Mouse (Mus musculus): ENCODE measurements around the gene Npcd.

Npcd gene

DNA sequence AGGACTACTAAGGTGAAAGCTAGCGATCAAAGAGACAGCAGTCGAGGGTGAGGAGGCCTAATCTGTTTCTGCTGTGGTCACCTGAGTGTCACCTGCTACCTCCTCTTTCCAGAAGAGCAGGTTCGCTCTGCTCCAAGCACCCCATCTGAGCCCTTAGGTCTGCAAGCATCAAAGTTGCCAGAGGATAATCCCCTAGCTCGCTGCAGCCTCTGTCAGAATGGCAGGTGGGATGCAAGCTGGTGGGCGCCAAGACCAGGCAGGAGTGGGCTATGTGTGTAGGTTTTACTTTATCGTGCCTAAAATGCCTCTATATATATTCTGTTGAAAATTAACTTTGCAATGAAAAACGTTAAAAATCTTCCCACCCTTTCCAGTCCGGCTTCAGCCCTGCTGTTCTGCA is 28.8 kb downstream of the Npcd start:
- in situ Hi-C loops (cut with MboI, MseI): no loop called here

DNA sequence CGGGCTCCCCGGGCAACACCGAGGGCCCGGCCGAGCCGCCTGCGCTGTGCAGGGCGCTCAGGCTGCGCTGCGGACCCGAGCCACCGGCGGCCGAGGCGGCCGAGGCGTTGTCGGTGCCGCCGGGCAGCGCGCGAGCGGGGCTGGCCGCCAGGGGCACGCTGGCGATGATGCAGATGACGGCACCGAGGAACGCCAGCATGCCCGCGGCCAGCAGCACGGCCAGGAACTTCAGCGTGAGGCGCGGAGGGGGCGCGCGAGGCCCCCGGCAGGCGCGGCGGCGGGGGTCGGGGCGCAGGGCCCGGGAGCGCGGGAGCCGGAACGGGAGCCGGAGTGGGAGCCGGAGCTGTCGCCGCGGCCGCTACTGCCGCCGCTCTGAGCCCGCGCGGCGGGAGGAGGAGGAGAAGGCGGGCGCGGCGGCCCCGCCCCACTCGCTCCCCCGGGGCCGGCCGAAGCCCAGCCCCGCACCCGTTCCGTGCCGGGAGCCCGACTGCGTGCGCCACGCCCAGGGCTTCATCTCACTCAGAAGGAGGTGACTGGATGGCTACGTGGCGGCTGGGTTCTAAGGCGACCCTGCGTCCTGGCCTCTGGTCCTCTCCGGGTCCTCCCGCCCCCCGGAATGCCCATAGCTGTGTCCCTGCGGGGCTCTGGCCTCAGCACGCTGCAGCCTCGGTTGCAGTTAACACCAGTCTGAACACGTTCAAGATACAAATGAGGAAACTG is 29.5 kb downstream of the Npcd start, which contains the start of gene Nptxr:
Nptxr (minus strand) TSS at position 415 of the 720 bp plus-strand sequence.
- in situ Hi-C loops (cut with MboI, MseI): no loop called here

DNA sequence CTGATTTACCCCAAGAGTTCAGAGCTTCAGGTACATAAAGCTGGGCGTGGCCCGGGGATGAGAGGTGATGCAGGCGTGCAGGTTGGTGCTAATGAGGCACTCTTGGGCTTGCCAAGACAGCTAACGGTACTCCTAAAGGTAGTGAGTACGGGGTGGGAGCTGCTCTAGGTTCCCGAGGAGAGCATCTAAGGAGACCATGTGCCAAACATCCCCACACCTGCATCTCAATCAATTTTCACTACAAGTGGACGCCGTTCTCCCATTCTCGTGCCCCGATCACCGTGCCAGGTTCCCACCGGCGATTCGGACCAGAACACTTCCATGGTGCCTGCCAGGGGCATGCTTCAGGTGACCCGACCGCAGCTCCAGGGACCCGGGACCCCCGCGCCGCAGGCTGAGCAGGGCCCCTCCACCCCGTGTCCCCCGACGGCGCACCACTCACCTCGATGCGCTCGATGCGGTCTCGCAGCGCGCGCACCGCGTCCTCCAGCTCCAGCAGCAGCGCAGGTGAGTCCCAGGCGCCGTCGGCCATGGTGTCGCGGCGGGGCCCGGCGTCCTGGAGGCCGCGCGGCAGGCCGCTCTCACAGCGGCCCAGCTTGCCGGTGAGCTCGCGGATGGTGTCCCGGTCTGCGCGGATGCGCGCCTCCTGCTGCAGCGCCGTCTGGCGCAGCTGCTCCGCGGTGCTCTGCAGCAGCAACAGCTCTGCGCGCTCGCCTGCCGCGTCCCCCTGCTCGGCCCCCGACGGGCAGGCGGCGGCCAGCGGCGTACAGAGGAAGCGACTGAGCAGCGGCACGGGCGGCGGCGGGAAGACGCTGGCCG is 30.3 kb downstream of the Npcd start:
- in situ Hi-C loops (cut with MboI, MseI): no loop called here

DNA sequence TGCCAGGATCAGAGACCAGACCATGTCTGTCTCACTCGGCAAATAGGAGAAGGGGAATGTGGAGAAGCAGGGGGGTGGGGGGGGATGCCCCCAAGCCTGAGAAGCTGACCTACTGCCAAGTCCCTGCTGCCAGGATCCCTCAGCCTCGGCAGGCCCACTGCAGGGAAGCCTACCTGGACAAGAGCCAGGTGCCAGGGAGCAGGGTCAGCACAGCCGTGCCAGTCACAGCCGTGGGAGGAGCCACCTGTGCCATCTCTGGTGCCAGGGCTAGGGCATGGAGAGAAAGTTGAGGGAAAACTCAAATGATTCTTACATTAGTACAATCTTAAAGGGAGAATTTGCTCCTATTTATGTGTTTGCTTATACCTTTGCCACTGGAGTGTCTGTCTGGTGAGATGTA is 31.7 kb downstream of the Npcd start:
- in situ Hi-C loops (cut with MboI, MseI): no loop called here

DNA sequence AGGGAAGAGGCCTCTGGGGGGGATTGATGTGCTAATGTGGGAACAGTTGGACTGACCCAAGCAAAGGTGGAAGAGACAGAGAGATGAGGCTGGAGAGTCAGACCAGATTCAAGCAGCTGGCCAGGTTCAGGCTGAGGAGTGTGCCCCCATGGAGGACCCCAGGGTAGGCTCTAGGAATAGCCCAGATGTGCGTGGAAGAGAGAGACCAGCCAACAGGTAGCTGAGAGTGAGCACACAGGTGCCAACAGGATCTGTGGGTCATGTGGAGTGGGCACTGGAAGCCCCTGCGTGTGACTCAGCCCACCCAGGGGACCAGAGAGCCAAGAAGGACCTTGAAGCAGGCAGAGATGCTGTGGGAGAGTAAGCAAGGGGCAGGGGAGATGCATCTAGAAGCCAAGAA is 32.4 kb downstream of the Npcd start:
- in situ Hi-C loops (cut with MboI, MseI): no loop called here

DNA sequence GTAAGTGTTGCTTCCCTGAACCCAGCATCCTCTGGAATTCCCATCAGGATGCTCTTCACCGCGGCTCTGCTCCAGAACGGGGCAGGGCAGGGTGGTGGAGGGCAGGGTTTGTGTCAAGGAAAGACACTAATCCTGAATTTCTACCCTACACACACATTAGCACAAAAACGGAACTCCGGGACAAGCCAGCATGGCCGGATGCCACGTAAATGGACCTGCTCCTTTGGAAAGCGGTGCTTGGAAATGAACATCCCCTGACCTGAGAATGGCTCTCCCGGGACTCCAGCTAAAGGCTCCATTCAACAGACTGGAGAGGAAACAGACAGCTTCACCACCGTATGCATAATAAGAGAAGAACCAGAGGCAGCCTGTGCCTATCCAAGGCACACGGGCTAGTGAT is 33.3 kb downstream of the Npcd start:
- in situ Hi-C loops (cut with MboI, MseI): no loop called here

DNA sequence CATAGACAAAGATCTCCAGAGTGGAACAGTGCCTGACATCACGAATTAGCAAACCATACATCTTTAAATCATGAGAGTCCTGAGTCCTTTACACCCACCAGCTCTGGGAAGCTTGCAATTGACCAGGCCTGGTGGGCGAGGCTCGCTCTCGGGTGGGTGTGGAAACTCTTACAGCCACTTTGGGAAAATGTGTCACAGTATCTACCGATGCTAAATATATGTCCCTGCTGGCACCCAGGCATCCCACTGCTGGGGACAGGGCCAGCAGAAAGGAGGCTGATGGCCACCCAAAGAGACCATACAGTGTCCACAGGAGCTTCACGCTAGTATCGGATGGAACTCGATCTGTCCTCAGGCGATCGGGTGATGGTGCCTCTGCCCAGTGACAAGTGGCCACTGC is 35.4 kb downstream of the Npcd start:
- in situ Hi-C loops (cut with MboI, MseI): loop anchor here in 1 of 2 experiments (10.0 kb wide), 1 partner anchor 1536 kb away; no protein-coding TSS in a partner anchor

DNA sequence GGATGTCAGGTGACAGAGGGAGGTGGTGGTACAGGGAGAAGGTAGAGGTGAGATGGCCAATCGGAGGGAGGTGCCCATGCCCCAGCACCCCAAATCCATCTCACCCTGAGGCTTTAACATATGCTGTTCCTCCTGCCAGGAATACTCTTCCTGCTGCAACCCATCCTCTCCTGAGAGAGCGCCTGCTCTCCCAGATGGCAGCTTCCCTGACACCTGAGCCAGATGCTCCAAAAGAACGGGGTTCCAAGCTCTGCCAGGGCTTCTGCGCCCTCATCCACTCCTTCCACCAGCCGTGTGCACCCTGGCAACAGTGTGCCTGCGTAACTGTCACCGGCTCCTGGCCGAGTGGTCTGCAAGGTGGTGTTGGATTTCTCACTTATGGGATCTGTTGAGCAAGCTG is 36.4 kb downstream of the Npcd start:
- in situ Hi-C loops (cut with MboI, MseI): loop anchor here in 1 of 2 experiments (10.0 kb wide), 1 partner anchor 1537 kb away; no protein-coding TSS in a partner anchor

DNA sequence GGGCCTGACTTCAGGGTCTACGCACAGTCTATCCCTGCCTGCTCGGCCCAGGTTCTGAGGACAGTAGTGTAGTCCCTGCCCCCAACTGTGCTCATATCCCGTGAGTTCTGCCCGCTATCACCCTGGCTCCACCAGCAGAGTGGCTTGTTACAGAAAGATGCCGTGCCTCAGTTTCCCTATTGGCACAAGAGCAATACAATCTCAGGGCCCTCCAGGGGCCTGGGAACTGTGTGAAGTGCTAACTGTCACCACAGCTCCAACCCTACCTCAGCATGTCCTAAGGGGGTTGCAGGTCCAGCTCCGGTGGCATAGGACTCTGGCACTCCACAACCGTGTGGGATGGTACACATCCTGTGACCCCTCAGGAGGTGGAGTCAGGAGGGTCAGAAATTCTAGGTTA is 36.9 kb downstream of the Npcd start:
- in situ Hi-C loops (cut with MboI, MseI): loop anchor here in 1 of 2 experiments (10.0 kb wide), 1 partner anchor 1538 kb away; no protein-coding TSS in a partner anchor

DNA sequence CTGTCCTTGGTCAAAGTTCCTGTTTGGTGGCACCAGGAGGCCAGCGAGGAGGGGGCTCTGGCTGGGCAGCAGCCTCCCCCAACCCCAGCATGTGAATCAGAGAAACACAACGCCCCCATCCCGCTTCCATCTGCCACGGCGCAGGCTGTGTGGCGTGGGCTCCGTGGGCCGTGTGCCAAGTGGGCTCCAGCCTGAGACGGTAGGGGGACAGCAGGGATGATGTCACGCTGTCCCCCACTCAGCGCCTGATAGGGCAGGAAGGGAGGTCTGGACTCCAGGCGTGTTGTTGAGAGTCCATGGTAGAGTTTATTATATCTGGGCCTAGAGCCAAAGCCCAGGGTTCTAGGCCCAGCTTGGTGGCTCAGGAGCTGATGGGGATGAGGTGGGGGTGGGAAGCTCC is 37.8 kb downstream of the Npcd start:
- in situ Hi-C loops (cut with MboI, MseI): loop anchor here in 1 of 2 experiments (10.0 kb wide), 1 partner anchor 1539 kb away; no protein-coding TSS in a partner anchor

DNA sequence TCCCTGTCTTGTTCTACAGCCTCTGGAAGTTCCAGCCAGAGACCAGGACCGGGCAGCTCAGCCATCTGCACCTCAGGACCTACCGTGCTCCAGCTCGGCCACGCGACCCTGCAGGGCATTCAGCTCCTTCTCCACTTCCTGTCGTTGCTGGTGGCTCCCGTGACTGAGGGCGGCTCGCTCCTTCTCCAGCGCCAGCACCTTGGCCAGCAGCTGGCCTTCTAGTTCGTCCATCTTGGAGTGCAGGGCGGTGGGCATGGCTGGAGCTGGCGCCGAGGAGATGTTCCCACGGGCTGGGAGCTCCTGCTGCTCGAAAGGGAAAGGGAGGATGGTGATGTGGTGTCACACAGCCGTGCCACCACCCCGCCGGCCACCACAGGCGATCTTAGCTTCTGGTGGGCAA is 39.9 kb downstream of the Npcd start:
- in situ Hi-C loops (cut with MboI, MseI): loop anchor here in 1 of 2 experiments (10.0 kb wide), 1 partner anchor 1541 kb away; no protein-coding TSS in a partner anchor

DNA sequence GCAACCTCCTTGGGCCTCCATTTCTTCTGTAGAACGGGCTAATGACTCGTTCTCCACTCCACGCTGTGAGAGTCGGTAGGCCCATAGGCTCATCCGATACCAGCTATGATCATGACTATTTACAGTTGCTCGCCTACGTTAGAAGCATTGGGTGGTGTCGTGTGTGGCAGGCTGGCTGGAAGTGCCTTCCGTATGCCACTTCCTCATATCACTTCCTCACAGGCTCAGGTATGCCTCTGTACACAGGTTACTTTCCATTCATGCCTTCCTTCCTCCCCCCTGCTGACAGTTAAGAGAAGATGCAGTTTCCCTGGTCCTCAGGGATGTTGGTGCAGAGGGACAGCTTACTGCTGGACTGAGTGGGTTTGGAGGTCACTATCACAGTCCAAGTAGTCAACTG is 41.0 kb downstream of the Npcd start:
- in situ Hi-C loops (cut with MboI, MseI): loop anchor here in 1 of 2 experiments (10.0 kb wide), 1 partner anchor 1542 kb away; no protein-coding TSS in a partner anchor

DNA sequence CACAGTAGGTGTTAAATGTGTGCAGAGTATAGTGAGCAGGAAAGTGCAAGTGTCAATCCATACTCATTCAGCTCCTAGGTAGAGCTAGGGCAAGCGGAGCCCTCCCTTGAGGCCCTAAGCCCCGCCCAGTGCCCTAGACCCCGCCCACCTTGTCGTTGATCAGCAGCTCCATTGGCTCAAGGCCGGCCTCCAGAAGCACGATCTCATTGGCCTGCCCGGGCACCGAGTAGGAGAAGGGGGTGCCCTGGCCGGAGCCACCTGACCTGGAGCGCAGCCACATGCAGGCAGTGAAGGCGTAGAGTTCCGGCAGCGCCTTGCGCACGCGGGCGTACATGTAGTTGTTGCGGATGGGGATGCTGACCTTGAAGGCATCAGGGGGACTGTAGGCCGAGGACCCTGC is 41.6 kb downstream of the Npcd start:
- in situ Hi-C loops (cut with MboI, MseI): loop anchor here in 1 of 2 experiments (10.0 kb wide), 1 partner anchor 1542 kb away; no protein-coding TSS in a partner anchor

DNA sequence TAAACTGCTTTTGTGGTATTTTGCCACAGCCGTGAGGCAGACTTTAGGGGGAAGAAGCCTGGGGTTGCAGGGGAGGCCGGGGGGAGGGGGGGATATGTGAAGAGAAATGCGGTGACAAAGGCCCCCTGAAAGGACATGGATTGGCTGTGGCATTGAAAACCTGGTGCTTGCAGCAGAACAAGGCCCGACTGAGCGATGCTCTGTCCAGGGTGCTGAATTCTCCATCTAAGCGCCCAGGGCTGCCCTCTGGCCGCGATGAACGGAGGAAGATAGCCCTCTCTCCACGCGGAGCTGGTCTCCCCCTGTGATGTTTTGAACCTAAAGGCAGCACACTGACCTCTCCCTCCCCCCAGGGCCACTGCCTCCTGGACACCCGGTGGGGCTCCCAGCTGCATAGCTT is 42.5 kb downstream of the Npcd start:
- in situ Hi-C loops (cut with MboI, MseI): loop anchor here in 1 of 2 experiments (10.0 kb wide), 1 partner anchor 1543 kb away; no protein-coding TSS in a partner anchor

DNA sequence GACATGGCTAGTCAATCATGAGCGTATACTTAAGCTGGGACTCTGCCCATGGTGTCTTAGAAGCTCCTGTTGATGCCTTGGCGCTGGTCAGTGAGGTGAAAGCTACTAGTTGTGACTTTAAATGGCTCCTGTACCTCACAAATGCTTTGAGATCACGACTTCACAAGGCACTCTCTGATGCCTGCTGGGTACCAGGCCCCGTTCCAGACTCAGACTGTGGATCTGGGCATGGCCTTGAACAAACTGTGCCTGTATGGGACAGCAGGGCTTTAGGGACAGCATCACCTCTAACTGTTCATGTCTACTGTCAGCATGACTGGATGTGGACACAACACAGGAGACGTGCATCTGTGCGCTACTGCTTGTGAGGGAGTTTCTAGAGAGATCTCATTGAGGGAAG is 43.1 kb downstream of the Npcd start:
- in situ Hi-C loops (cut with MboI, MseI): loop anchor here in 1 of 2 experiments (10.0 kb wide), 1 partner anchor 1544 kb away; no protein-coding TSS in a partner anchor

DNA sequence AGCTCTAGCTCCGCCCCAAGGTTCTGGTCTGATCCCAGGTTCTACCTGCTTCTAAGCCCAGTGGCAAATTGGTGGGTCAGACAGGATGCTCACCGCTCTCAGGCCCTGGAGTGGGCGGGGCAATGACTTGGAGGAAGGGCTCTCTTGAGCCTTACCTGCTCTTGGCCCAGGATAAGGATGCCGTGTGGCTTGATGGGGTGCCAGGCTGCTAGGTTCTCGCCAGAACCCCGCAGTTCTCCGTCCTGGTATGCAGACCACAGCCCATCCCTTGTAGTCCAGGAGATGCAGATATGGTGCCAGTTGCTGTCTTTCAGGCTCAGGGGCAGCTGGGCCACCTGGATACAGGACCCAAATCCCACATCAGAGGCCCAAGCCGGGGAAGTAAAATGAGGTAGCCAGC is 43.9 kb downstream of the Npcd start:
- in situ Hi-C loops (cut with MboI, MseI): loop anchor here in 1 of 2 experiments (10.0 kb wide), 1 partner anchor 1545 kb away; no protein-coding TSS in a partner anchor

DNA sequence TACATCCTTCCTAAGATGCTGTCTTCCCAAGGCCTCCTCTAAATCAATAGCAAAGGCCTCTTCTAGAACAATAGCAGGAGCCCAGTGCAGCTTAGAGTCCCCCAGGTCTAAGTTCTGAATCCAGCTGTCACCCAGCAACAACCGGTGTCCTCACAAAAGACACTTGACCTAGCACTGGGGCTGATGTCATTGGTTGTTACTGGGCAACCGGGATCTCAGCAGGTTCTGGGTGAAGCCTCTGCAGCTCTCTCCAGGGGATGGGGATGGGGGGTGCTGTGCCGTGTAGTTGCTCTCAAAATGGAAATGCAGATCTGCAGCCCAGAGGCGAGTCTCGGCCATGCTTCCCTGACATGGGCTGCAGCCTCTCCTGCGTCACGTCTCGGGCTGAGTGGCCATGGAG is 46.2 kb downstream of the Npcd start:
- in situ Hi-C loops (cut with MboI, MseI): no loop called here

DNA sequence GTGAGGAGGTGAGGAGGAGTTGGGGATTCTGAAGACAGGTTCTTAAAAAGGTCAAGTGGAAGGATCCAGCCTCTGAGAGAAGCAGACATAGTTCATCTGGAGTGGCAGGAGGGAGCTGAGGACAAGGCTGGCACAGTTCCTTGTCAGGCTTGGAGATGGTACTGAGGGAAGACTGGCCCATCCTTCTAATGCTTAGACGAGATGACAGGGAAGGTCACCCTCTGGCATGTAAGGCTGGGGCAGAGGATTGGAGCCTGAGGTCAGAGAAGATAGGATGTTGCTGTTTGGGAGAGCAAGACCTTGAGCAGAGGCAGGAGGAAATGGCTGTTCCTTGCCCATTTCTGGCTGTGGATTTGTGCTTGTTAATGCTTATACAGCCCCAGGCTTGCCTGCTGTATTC is 49.0 kb downstream of the Npcd start:
- in situ Hi-C loops (cut with MboI, MseI): no loop called here

DNA sequence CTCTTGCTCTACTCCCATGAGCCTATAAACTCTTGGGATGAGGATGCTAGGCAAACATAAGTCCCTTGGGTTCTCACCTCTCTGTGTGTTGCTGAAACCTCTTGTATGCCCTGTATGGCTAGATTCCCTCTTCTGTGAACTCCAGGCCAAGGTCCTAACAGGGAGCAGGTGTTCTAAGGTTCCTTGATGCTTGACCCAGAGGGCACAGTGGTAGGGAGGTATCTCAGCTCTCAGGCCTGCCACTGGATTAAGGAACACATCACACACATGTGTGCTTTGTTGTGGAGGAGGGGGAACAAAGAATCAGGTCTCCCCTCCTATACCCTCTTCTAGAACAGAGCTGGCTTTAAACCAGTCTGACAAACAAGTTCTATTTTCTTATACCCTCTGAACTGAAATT is 56.3 kb downstream of the Npcd start, which contains the start of gene Dnal4:
Dnal4 (minus strand) TSS at position 101 of the 400 bp plus-strand sequence.
- in situ Hi-C loops (cut with MboI, MseI): no loop called here

DNA sequence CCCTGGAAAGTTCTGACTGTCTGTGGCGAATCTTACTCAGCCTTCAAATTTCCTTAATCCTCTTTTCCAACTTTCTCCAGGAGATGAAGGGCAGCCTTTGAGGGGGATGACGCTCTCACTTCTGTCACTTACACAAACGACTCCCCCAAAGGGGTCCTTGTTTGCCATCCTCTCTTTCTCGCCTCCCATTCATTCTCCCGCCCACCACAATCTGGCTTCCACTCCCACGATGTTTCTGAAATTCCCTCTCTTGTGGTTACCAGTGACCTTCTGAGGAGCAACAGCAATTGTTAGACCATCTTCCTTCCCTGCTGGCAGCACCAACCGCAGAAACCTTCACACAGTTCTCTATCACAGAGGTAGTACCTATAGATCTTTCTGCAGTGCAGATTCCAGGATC is 58.4 kb downstream of the Npcd start:
- in situ Hi-C loops (cut with MboI, MseI): no loop called here

DNA sequence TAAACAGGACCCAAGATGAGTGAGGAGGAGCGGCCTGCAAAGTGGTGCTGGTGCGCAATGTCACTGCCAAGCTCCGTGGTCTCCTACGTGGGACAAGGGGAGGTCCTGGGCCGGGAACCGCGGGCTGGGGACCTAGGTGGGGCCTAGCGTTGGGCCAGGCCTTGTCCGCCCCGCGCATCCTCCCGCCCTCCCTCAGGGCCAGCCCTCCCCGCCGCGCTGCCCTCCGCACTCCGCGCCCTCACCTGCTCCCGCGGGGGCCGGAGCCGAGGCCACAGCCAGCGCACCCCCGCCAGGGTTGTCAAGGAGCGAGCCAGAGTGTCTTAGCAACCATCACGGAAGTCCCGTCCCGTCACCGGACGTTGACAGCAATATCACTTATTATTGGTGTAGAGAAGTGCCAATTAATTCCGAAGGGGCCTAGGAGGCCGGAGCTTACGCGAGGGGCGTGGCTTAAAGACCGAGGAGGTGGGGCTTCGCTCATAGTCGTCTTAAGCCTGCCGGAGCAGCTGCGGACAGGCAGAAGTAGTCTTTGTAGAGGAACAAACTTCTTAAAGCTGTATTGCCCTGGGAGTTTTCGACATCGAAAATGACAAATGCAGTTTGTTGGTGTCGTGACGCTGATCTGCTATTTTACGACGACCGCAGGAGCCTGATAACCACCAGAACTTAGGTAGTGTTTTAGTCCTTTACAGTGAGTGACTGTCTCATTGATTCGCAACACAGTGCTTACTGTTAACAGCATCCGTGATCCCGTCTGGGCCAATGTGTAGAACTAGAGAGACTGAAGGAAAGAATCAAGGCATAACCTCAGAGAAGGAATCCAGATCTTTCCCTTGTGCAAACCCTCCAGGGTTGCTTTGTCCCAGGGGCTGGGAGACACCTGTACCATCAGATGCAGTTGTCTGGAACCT is 59.7 kb downstream of the Npcd start:
- in situ Hi-C loops (cut with MboI, MseI): no loop called here

Data from T-helper 17 cell (primary cell).